Mouse (Mus musculus): ENCODE data around the gene Gm9736.
"Not testable (repeated sequence)": the region's sequence is repeated elsewhere in the genome, so short reads cannot be mapped to it uniquely, and the experiment has no call there.

Gene Gm9736

GRCm38 (mm10) chr10:77728280-77728679, 22.9 kb downstream of the Gm9736 start:
- no peak for DNase-seq (ENCODE audit: extremely low read depth, low read depth)

GRCm38 (mm10) chr10:77726186-77726585, 25.0 kb downstream of the Gm9736 start, which contains the start of gene Gm10100:
TSS of gene Gm10100 (plus strand) at chr10:77726486.
- no peak for DNase-seq (ENCODE audit: extremely low read depth, low read depth)

- DNase-seq (ENCODE audit: extremely low read depth, low read depth) = no peak
These were observed 26.3 kb downstream of the Gm9736 start for GRCm38 (mm10) chr10:77724855-77725254.

GRCm38 (mm10) chr10:77720299-77720698, 30.9 kb downstream of the Gm9736 start, which contains the start of gene Krtap12-1:
TSS of gene Krtap12-1 (plus strand) at chr10:77720599.
- not testable (repeated sequence) for DNase-seq (ENCODE audit: extremely low read depth, low read depth)

GRCm38 (mm10) chr10:77715507-77715906, 35.6 kb downstream of the Gm9736 start, which contains the start of gene Gm10142:
TSS of gene Gm10142 (plus strand) at chr10:77715807.
- DNase-seq (ENCODE audit: extremely low read depth, low read depth) = no peak

- peak; percentile 77 for DNase-seq (ENCODE audit: extremely low read depth, low read depth)
These were observed 37.4 kb downstream of the Gm9736 start for GRCm38 (mm10) chr10:77713734-77714133.

GRCm38 (mm10) chr10:77711157-77711556, 40.0 kb downstream of the Gm9736 start, which contains the start of gene Gm10024:
TSS of gene Gm10024 (plus strand) at chr10:77711457.
- not testable (repeated sequence) for DNase-seq (ENCODE audit: extremely low read depth, low read depth)

- no peak for DNase-seq (ENCODE audit: extremely low read depth, low read depth)
These were observed 41.3 kb downstream of the Gm9736 start for GRCm38 (mm10) chr10:77709831-77710230.

- no peak for DNase-seq (ENCODE audit: extremely low read depth, low read depth)
These were observed 44.8 kb downstream of the Gm9736 start, which contains the start of gene Gm10272 for GRCm38 (mm10) chr10:77706326-77706725. TSS of gene Gm10272 (plus strand) at chr10:77706626.

All from MEL-GATA-1-ER (cell line).